9 mouse cellular contexts compared by ENCODE assay signal in genomic region chr1:171826164-171826563, GRCm38 (mm10). TPM values are rescaled to one million over a fixed set of nuclear protein-coding genes. Genes with fewer than 3 reads are reported as not detected.
DNase-seq lines count a peak whose midpoint lies in the region; ATAC-seq and TF ChIP-seq lines count a peak whose summit lies in the region.
"Had no signal": no experiment of that assay in that cellular context is flagged by ENCODE, and none has a peak within 500 bp of the region (broad histone marks: within the 10 kb centered on the region; RNA-seq: fewer than 3 reads in every experiment).

No protein-coding gene starts in this region.

- intact Hi-C loops in left cerebral cortex, postnatal 4 days (cut with DNase I) = no loop called here

- peak; percentile 80 to 87 for TF ChIP-seq CTCF in CH12.LX (conservative IDR thresholded peaks at IDR 0.05 in 1 of 2, IDR thresholded peaks at IDR 0.05 in 1 of 2; ENCODE audit: low read depth in 2 of 2, low read length in 2 of 2)

- H3K4me1 ChIP-seq in CH12.LX (ENCODE audit: control insufficient read depth in 1 of 2, insufficient read depth in 2 of 2) = peaks cover 2 to 27% of the 10 kb centered on the region in 2 experiments; a peak in 3 of 4 replicates
- H3K4me1 ChIP-seq: heart, embryonic 13.5 days had no signal

- dilution Hi-C loops in CH12.LX (cut with MboI; ENCODE audit: extremely low pct_ligation_motif_present, extremely low pct_unique_long_range_greater_than_20kb, low sequenced_read_pairs) = no loop called here

- peak; percentile 88 for TF ChIP-seq RAD21 in CH12.LX (IDR thresholded peaks at IDR 0.05; ENCODE audit: low read depth, low read length)

- H3K9ac ChIP-seq in CH12.LX (ENCODE audit: insufficient read depth, low read depth) = peak overlapping the region; percentile 39; the same call in 1 of the 2 replicates
- H3K9ac ChIP-seq: heart, embryonic 13.5 days had no signal

- no peaks in the 10 kb centered on the region for H3K79me2 ChIP-seq in CH12.LX (replicated peaks; ENCODE audit: control insufficient read depth, extremely low read depth, insufficient read depth, poor library complexity, severe bottlenecking)

- no peak for TF ChIP-seq EP300 in CH12.LX (IDR thresholded peaks at IDR 0.05; ENCODE audit: low read length)

- DNase-seq in left cerebral cortex, adult 18-20 months (ENCODE audit: low spot score in 2 of 2) = peak; percentile 12 to 34
- DNase-seq in left cerebral cortex, postnatal 4 days = no peak
- DNase-seq in CH12.LX (ENCODE audit: extremely low read depth) (peak; percentile 61), R1 (ENCODE audit: low read depth, low spot score) (peak; percentile 44)
- DNase-seq in cerebellum, adult 9-11 months = no peak

- TF ChIP-seq POLR2A in CH12.LX (IDR thresholded peaks at IDR 0.05; ENCODE audit: low read depth, low read length) = no peak

- H3K36me3 ChIP-seq in CH12.LX (replicated peaks in 1 of 2; ENCODE audit: control insufficient read depth in 1 of 2, insufficient read depth in 1 of 2, low read length in 1 of 2) = no peaks in the 10 kb centered on the region
- H3K36me3 ChIP-seq: heart, embryonic 13.5 days had no signal

- in situ Hi-C loops in CH12.LX (cut with MboI; ENCODE audit: low pct_ligation_motif_present, low pct_unique_long_range_greater_than_20kb, low sequenced_read_pairs) = loop anchor here (5.0 kb wide), 1 partner anchor 176 kb away; no protein-coding TSS in a partner anchor

- peak; percentile 69 for ATAC-seq in megakaryocyte progenitor cell, adult 5-6 weeks (replicated peaks; ENCODE audit: poor library complexity)
- ATAC-seq in cerebellum, adult (ENCODE audit: insufficient number of reproducible peaks, low FRiP score, low TSS enrichment) = no peak

- no peak overlapping the region for H3K27ac ChIP-seq in CH12.LX (ENCODE audit: insufficient read depth, low read depth)
- H3K27ac ChIP-seq: heart, embryonic 13.5 days had no signal

- H3K9me3 ChIP-seq in CH12.LX (replicated peaks; ENCODE audit: low read length) = peaks cover 7% of the 10 kb centered on the region
- H3K9me3 ChIP-seq: heart, embryonic 13.5 days had no signal

- no peaks in the 10 kb centered on the region for H3K27me3 ChIP-seq in CH12.LX (replicated peaks)
- H3K27me3 ChIP-seq: heart, embryonic 13.5 days; megakaryocyte, embryonic 14.5 days had no signal

- H3K4me2 ChIP-seq in CH12.LX (ENCODE audit: insufficient read depth, low read depth, poor library complexity, severe bottlenecking) = peak overlapping the region; percentile 71
- H3K4me2 ChIP-seq: heart, embryonic 13.5 days had no signal

- no peak overlapping the region for H3K4me3 ChIP-seq in CH12.LX (replicated peaks in 1 of 3; ENCODE audit: low read depth in 2 of 3, low read length in 2 of 3, poor library complexity in 1 of 3)
- H3K4me3 ChIP-seq: heart, embryonic 13.5 days; megakaryocyte, embryonic 14.5 days had no signal

TF ChIP-seq in CH12.LX, 34 proteins besides CTCF, POLR2A, EP300 and RAD21:
- 0 out of 2 replicates have a peak, but pooled peaks have one; percentile 48 for TF ChIP-seq IRF4 (IDR thresholded peaks at IDR 0.05; ENCODE audit: low read depth, low read length)
- TF ChIP-seq ETS1 (conservative IDR thresholded peaks at IDR 0.05; ENCODE audit: low read depth, low read length) = no peak
- TF ChIP-seq MAX (IDR thresholded peaks at IDR 0.05; ENCODE audit: low read length) = no peak
- no peak for TF ChIP-seq MYC (IDR thresholded peaks at IDR 0.05; ENCODE audit: low read depth, low read length)
- no peak for TF ChIP-seq TBP (conservative IDR thresholded peaks at IDR 0.05; ENCODE audit: low read depth, low read length)
- TF ChIP-seq USF2 (conservative IDR thresholded peaks at IDR 0.05; ENCODE audit: low read depth, low read length) = no peak
- TF ChIP-seq PAX5 (IDR thresholded peaks at IDR 0.05; ENCODE audit: low read length) = no peak
- TF ChIP-seq JUN (IDR thresholded peaks at IDR 0.05; ENCODE audit: insufficient read depth, low read depth, low read length) = no peak
- TF ChIP-seq E2F4 (IDR thresholded peaks at IDR 0.05; ENCODE audit: insufficient replicate concordance, low read depth, low read length) = no peak
- TF ChIP-seq GABPA (IDR thresholded peaks at IDR 0.05; ENCODE audit: insufficient replicate concordance, low read depth, low read length) = no peak
- no peak for TF ChIP-seq NRF1 (IDR thresholded peaks at IDR 0.05; ENCODE audit: low read depth, low read length)
- no peak for TF ChIP-seq SIN3A (IDR thresholded peaks at IDR 0.05; ENCODE audit: low read length)
- TF ChIP-seq CHD2 (IDR thresholded peaks at IDR 0.05; ENCODE audit: low read length) = no peak
- TF ChIP-seq UBTF (IDR thresholded peaks at IDR 0.05; ENCODE audit: low read depth, low read length) = no peak
- no peak for TF ChIP-seq MXI1 (IDR thresholded peaks at IDR 0.05; ENCODE audit: low read depth, low read length)
- TF ChIP-seq JUND (conservative IDR thresholded peaks at IDR 0.05; ENCODE audit: low read depth, low read length) = no peak
- no peak for TF ChIP-seq CHD1 (IDR thresholded peaks at IDR 0.05; ENCODE audit: low read depth, low read length)
- TF ChIP-seq MEF2A (IDR thresholded peaks at IDR 0.05; ENCODE audit: borderline replicate concordance, low read depth, low read length) = no peak
- TF ChIP-seq USF1 (IDR thresholded peaks at IDR 0.05; ENCODE audit: low read depth, low read length) = no peak
- TF ChIP-seq KAT2A (IDR thresholded peaks at IDR 0.05; ENCODE audit: insufficient replicate concordance, low read length) = no peak
- TF ChIP-seq SMC3 (IDR thresholded peaks at IDR 0.05; ENCODE audit: low read depth, low read length) = peak; percentile 82
- TF ChIP-seq MAZ (IDR thresholded peaks at IDR 0.05; ENCODE audit: low read depth, low read length) = no peak
- no peak for TF ChIP-seq TCF12 (IDR thresholded peaks at IDR 0.05; ENCODE audit: low read depth, low read length)
- no peak for TF ChIP-seq RCOR1 (conservative IDR thresholded peaks at IDR 0.05; ENCODE audit: low read depth, low read length)
- TF ChIP-seq ELF1 (IDR thresholded peaks at IDR 0.05; ENCODE audit: low read depth, low read length) = peak; percentile 45; the same call in 1 of the 2 replicates
- no peak for TF ChIP-seq HCFC1 (IDR thresholded peaks at IDR 0.05; ENCODE audit: low read depth, low read length)
- no peak for TF ChIP-seq BHLHE40 (IDR thresholded peaks at IDR 0.05; ENCODE audit: low read depth, low read length)
- TF ChIP-seq NELFE (IDR thresholded peaks at IDR 0.05; ENCODE audit: low read depth, low read length) = no peak
- no peak for TF ChIP-seq MAFK (IDR thresholded peaks at IDR 0.05; ENCODE audit: insufficient replicate concordance, low read length)
- TF ChIP-seq ZKSCAN1 (IDR thresholded peaks at IDR 0.05; ENCODE audit: borderline replicate concordance, low read depth, low read length) = no peak
- TF ChIP-seq ZNF384 (IDR thresholded peaks at IDR 0.05; ENCODE audit: low read depth, low read length) = 0 out of 2 replicates have a peak, but pooled peaks have one; percentile 27
- TF ChIP-seq ZMIZ1 (IDR thresholded peaks at IDR 0.05; ENCODE audit: low read depth, low read length) = no peak
- no peak for TF ChIP-seq POLR2AphosphoS2 (IDR thresholded peaks at IDR 0.05; ENCODE audit: low read depth, low read length)
- TF ChIP-seq ZC3H11A (IDR thresholded peaks at IDR 0.05; ENCODE audit: low read depth, low read length) = peak; percentile 44

RNA-seq across cellular contexts. Expression of gene Cd84, which starts 13.3 kb away (rescaled TPM):
- 1 to 10 TPM; 1.9 to 2.6 TPM for total RNA-seq in left cerebral cortex, adult 18-20 months (2021)
- total RNA-seq in left cerebral cortex, postnatal 4 days (2021) = 1 to 10 TPM; 1.3 to 1.4 TPM
- total RNA-seq in CH12.LX (2012; rRNA removed) = 12.4 and 12.7 TPM in 2 replicates
- total RNA-seq in CH12.LX (2014; rRNA removed) = 24.3 and 31.8 TPM in 2 replicates
- 17.4 and 18.1 TPM in 2 replicates for polyA plus RNA-seq in CH12.LX (2012; ENCODE audit: insufficient read length, low read depth)
- 34.0 and 36.0 TPM in 2 replicates for total RNA-seq in megakaryocyte progenitor cell, adult 5-6 weeks (2015)
- 47.9 and 55.2 TPM in 2 replicates for total RNA-seq in megakaryocyte progenitor cell, adult 5-6 weeks (2017)

RNA-seq across cellular contexts. Expression of gene Slamf1, which starts 59.2 kb away (rescaled TPM):
- total RNA-seq in left cerebral cortex, adult 18-20 months (2021) = under 1 TPM; 0.44 to 0.66 TPM
- under 1 TPM in 1 of 2 experiments, not detected in 1; 0.22 TPM for total RNA-seq in left cerebral cortex, postnatal 4 days (2021)
- 0.34 and 0.38 TPM in 2 replicates for total RNA-seq in CH12.LX (2012; rRNA removed)
- 0.72 and 0.81 TPM in 2 replicates for total RNA-seq in CH12.LX (2014; rRNA removed)
- polyA plus RNA-seq in CH12.LX (2012; ENCODE audit: insufficient read length, low read depth) = 0.78 and 0.80 TPM in 2 replicates
- 0.73 and 0.77 TPM in 2 replicates for total RNA-seq in megakaryocyte progenitor cell, adult 5-6 weeks (2015)
- 0.29 and 0.41 TPM in 2 replicates for total RNA-seq in megakaryocyte progenitor cell, adult 5-6 weeks (2017)

Comparison
In these comparisons a context has a peak if more than half of its experiments do, and no peak if none do; other contexts are left out.
1. DNase-seq: peak in left cerebral cortex, adult 18-20 months (2 of 2), CH12.LX (single experiment) and R1 (single experiment); none in left cerebral cortex, postnatal 4 days (single experiment) and cerebellum, adult 9-11 months (single experiment).